25 mouse cellular contexts compared by ENCODE assay signal in genomic region chr10:59454631-59455030, GRCm38 (mm10). TPM values are rescaled to one million over a fixed set of nuclear protein-coding genes. Genes with fewer than 3 reads are reported as not detected.
A peak's percentile ranks its signal among the peaks of the same experiment; 100 is the strongest.
DNase-seq lines count a peak whose midpoint lies in the region; ATAC-seq and TF ChIP-seq lines count a peak whose summit lies in the region.
"Had no signal": no experiment of that assay in that cellular context is flagged by ENCODE, and none has a peak within 500 bp of the region (broad histone marks: within the 10 kb centered on the region; RNA-seq: fewer than 3 reads in every experiment).

No protein-coding gene starts in this region.

- no peak overlapping the region for H3K4me3 ChIP-seq in liver, embryonic 14.5 days (ENCODE audit: insufficient read depth in 1 of 2, low read depth in 2 of 2, low read length in 2 of 2)
- H3K4me3 ChIP-seq in liver, embryonic 12.5 days: no peak overlapping the region
- no peak overlapping the region for H3K4me3 ChIP-seq in midbrain, embryonic 13.5 days (replicated peaks)
- H3K4me3 ChIP-seq: embryonic facial prominence, embryonic 12.5 days; heart, embryonic 13.5 days; hindbrain, embryonic 12.5 days had no signal

- ATAC-seq in liver, embryonic 14.5 days (ENCODE audit: insufficient read depth): no peak
- no peak for ATAC-seq in liver, embryonic 12.5 days
- no peak for ATAC-seq in midbrain, embryonic 13.5 days
- ATAC-seq: activated CD4-positive, CD25-positive, alpha-beta regulatory T cell, adult 4 months had no signal

- no peaks in the 10 kb centered on the region for H3K27me3 ChIP-seq in liver, embryonic 14.5 days (ENCODE audit: control insufficient read depth, insufficient read depth, low read length)
- no peaks in the 10 kb centered on the region for H3K27me3 ChIP-seq in liver, embryonic 12.5 days (replicated peaks)
- H3K27me3 ChIP-seq in midbrain, embryonic 13.5 days: no peaks in the 10 kb centered on the region
- H3K27me3 ChIP-seq: embryonic facial prominence, embryonic 12.5 days; heart, embryonic 13.5 days; hindbrain, embryonic 12.5 days had no signal

- no peaks in the 10 kb centered on the region for H3K4me1 ChIP-seq in liver, embryonic 14.5 days (replicated peaks; ENCODE audit: control insufficient read depth in 2 of 2, insufficient read depth in 2 of 2, low read length in 1 of 2)
- H3K4me1 ChIP-seq in liver, embryonic 12.5 days: peaks cover 6% of the 10 kb centered on the region; the same call in 1 of the 2 replicates
- no peaks in the 10 kb centered on the region for H3K4me1 ChIP-seq in midbrain, embryonic 13.5 days (replicated peaks)
- H3K4me1 ChIP-seq: embryonic facial prominence, embryonic 12.5 days had no signal

- no peaks in the 10 kb centered on the region for H3K9me3 ChIP-seq in liver, embryonic 14.5 days (ENCODE audit: control insufficient read depth, low read length)
- no peaks in the 10 kb centered on the region for H3K9me3 ChIP-seq in liver, embryonic 12.5 days (replicated peaks)
- H3K9me3 ChIP-seq in midbrain, embryonic 13.5 days: no peaks in the 10 kb centered on the region
- H3K9me3 ChIP-seq: embryonic facial prominence, embryonic 12.5 days; heart, embryonic 13.5 days; hindbrain, embryonic 12.5 days had no signal

- 92% methylated on average over 15 of the region's 15 CpGs for WGBS in liver, embryonic 14.5 days (ENCODE audit: insufficient replicate concordance)
- 90% methylated on average over 15 of the region's 15 CpGs for WGBS in liver, embryonic 12.5 days (ENCODE audit: insufficient replicate concordance)
- WGBS in midbrain, embryonic 13.5 days: 95% methylated on average over 15 of the region's 15 CpGs

- DNase-seq in heart, adult 11 months: peak; percentile 61
- no peak for DNase-seq in heart, postnatal 4 days
- no peak for DNase-seq in liver, embryonic 14.5 days (ENCODE audit: low read depth in 3 of 3, low spot score in 3 of 3)
- DNase-seq in WW6 (ENCODE audit: low read depth, low spot score): peak; percentile 22
- no peak for DNase-seq in ovary, adult 18-20 months (ENCODE audit: low spot score)
- DNase-seq: adrenal gland, postnatal 14 days; cerebellum, adult 11-12 months; cerebellum, adult 9-10 months; cerebellum, postnatal 25 days; gastrocnemius, postnatal 25 days; heart, postnatal 36 days had no signal

- H3K9ac ChIP-seq in liver, embryonic 14.5 days (replicated peaks): no peak overlapping the region
- no peak overlapping the region for H3K9ac ChIP-seq in liver, embryonic 12.5 days
- H3K9ac ChIP-seq in midbrain, embryonic 13.5 days (replicated peaks): no peak overlapping the region
- H3K9ac ChIP-seq: embryonic facial prominence, embryonic 12.5 days; heart, embryonic 13.5 days; hindbrain, embryonic 12.5 days had no signal

- no peak overlapping the region for H3K4me2 ChIP-seq in liver, embryonic 14.5 days (ENCODE audit: low read depth)
- no peak overlapping the region for H3K4me2 ChIP-seq in liver, embryonic 12.5 days
- H3K4me2 ChIP-seq in midbrain, embryonic 13.5 days (replicated peaks): no peak overlapping the region
- H3K4me2 ChIP-seq: embryonic facial prominence, embryonic 12.5 days; heart, embryonic 13.5 days; hindbrain, embryonic 12.5 days had no signal

- no peak for TF ChIP-seq EP300 in liver, embryonic 14.5 days (IDR thresholded peaks at IDR 0.05; ENCODE audit: low read depth)

- H3K27ac ChIP-seq in liver, embryonic 14.5 days: no peak overlapping the region
- H3K27ac ChIP-seq in liver, embryonic 12.5 days: no peak overlapping the region
- H3K27ac ChIP-seq in midbrain, embryonic 13.5 days: no peak overlapping the region
- H3K27ac ChIP-seq: embryonic facial prominence, embryonic 12.5 days; heart, embryonic 13.5 days; hindbrain, embryonic 12.5 days had no signal

- TF ChIP-seq CTCF in liver, embryonic 14.5 days (IDR thresholded peaks at IDR 0.05; ENCODE audit: low read depth): peak; percentile 12; the same call in 1 of the 2 replicates

- no peaks in the 10 kb centered on the region for H3K36me3 ChIP-seq in liver, embryonic 14.5 days (replicated peaks; ENCODE audit: control insufficient read depth, insufficient read depth, low read depth)
- no peaks in the 10 kb centered on the region; the same call in 1 of the 2 replicates for H3K36me3 ChIP-seq in liver, embryonic 12.5 days
- H3K36me3 ChIP-seq in midbrain, embryonic 13.5 days: 0 out of 2 replicates have a peak, but pooled peaks cover 2% of the 10 kb centered on the region
- H3K36me3 ChIP-seq: embryonic facial prominence, embryonic 12.5 days; hindbrain, embryonic 12.5 days had no signal

RNA-seq across cellular contexts. Expression of gene Oit3, which starts 13.1 kb away (rescaled TPM):
- under 1 TPM; 0.79 to 0.99 TPM for total RNA-seq in heart, postnatal 4 days (2021)
- 14.9 and 16.0 TPM in 2 replicates for polyA plus RNA-seq in liver, embryonic 14.5 days (2012; rRNA removed)
- polyA plus RNA-seq in liver, embryonic 14.5 days (2014; fragmentation: Nextera tagmentation; extraction: Ambion mirVana): 17.5 and 17.6 TPM in 2 replicates
- polyA plus RNA-seq in liver, embryonic 12.5 days (2016; fragmentation: Nextera tagmentation; extraction: Ambion mirVana): 32.4 and 37.4 TPM in 2 replicates
- 0.16 TPM in 1 of 2 replicates, not detected in the other for polyA plus RNA-seq in midbrain, embryonic 13.5 days (2015; fragmentation: Nextera tagmentation; extraction: Ambion mirVana)
- total RNA-seq: ES-E14; gastrocnemius, adult 18-20 months; heart, postnatal 36 days had no signal
- polyA plus RNA-seq: activated CD4-positive, CD25-positive, alpha-beta regulatory T cell, adult 4 months had no signal

RNA-seq across cellular contexts. Expression of gene Pla2g12b, which starts 51.2 kb away (rescaled TPM):
- total RNA-seq in heart, postnatal 4 days (2021): under 1 TPM; 0.25 to 0.41 TPM
- polyA plus RNA-seq in liver, embryonic 14.5 days (2012; rRNA removed): 19.9 and 21.6 TPM in 2 replicates
- 43.3 and 43.9 TPM in 2 replicates for polyA plus RNA-seq in liver, embryonic 14.5 days (2014; fragmentation: Nextera tagmentation; extraction: Ambion mirVana)
- 39.0 and 41.3 TPM in 2 replicates for polyA plus RNA-seq in liver, embryonic 12.5 days (2016; fragmentation: Nextera tagmentation; extraction: Ambion mirVana)
- polyA plus RNA-seq in midbrain, embryonic 13.5 days (2015; fragmentation: Nextera tagmentation; extraction: Ambion mirVana): not detected in 2 replicates
- total RNA-seq: adrenal gland, adult 18-20 months; gastrocnemius, adult 18-20 months; gastrocnemius, postnatal 25 days; granulocyte monocyte progenitor cell, adult 5-6 weeks; heart, postnatal 36 days had no signal
- polyA plus RNA-seq: activated CD4-positive, CD25-positive, alpha-beta regulatory T cell, adult 4 months; C2C12; cortical plate, adult 2 months; embryonic facial prominence, embryonic 12.5 days; forebrain, embryonic 11.5 days; forebrain, embryonic 16.5 days; hindbrain, embryonic 12.5 days had no signal

RNA-seq across cellular contexts. Expression of gene Gm10273, which starts 59.2 kb away (rescaled TPM):
- total RNA-seq in heart, postnatal 4 days (2021): 100 to 1,000 TPM; 134 to 144 TPM
- polyA plus RNA-seq in liver, embryonic 14.5 days (2012; rRNA removed): 3.5 and 4.8 TPM in 2 replicates
- polyA plus RNA-seq in liver, embryonic 14.5 days (2014; fragmentation: Nextera tagmentation; extraction: Ambion mirVana): 8.0 and 15.6 TPM in 2 replicates
- 4.2 and 5.2 TPM in 2 replicates for polyA plus RNA-seq in liver, embryonic 12.5 days (2016; fragmentation: Nextera tagmentation; extraction: Ambion mirVana)
- polyA plus RNA-seq in midbrain, embryonic 13.5 days (2015; fragmentation: Nextera tagmentation; extraction: Ambion mirVana): 1.8 TPM in 1 of 2 replicates, not detected in the other
- polyA plus RNA-seq: heart, embryonic 13.5 days; hindbrain, embryonic 12.5 days had no signal

Comparison
In these comparisons a context has a peak if more than half of its experiments do, and no peak if none do; other contexts are left out.
1. DNase-seq: peak in heart, adult 11 months (single experiment) and WW6 (single experiment); none in heart, postnatal 4 days (single experiment), liver, embryonic 14.5 days (0 of 3) and ovary, adult 18-20 months (single experiment).
2. RNA of gene Oit3, which starts 13.1 kb away (polyA plus RNA-seq): 32.4 to 37.4 TPM in liver, embryonic 12.5 days and 14.9 to 17.6 TPM in liver, embryonic 14.5 days; 0.16 TPM in midbrain, embryonic 13.5 days; every median in the first group is over 10 times any median in the second.
3. RNA of gene Pla2g12b, which starts 51.2 kb away (polyA plus RNA-seq): 19.9 to 43.9 TPM in liver, embryonic 14.5 days and 39.0 to 41.3 TPM in liver, embryonic 12.5 days; not detected in midbrain, embryonic 13.5 days; every median in the first group is over 10 times any median in the second.